Mouse (Mus musculus) intestine, embryonic 14.5 days (tissue): ENCODE measurements around the gene Hmg20b. TPM values are rescaled to one million over a fixed set of nuclear protein-coding genes. Genes with fewer than 3 reads are reported as not detected.

Experiments used
- ATAC-seq: fragments of 200-750 bp; cut with Nextera tagmentation; replicated peaks from 2 replicates; pipeline ENCODE4 v1.8.0; 2017; ENCODE audit warnings: low read depth, moderate number of reproducible peaks, moderate TSS enrichment, moderate library complexity; ENCODE audit not compliant: low FRiP score, low TSS enrichment
- DNase-seq: peaks from one replicate; pipeline ENCODE4 v3.0.0-alpha.2; 2018; ENCODE audit warnings: low spot score
- H3K27ac ChIP-seq: fragments of 300-500 bp; sonication (generic); 2 replicates; pipeline ENCODE4 v1.5.1; 2014; ENCODE audit warnings: low read depth, mild to moderate bottlenecking, control low read depth
- H3K27me3 ChIP-seq: fragments of 300-500 bp; sonication (generic); replicated peaks from 2 replicates; pipeline ENCODE4 v1.6.1; 2014; ENCODE audit warnings: low read length, control low read depth; ENCODE audit not compliant: control insufficient read depth, insufficient read depth
- H3K36me3 ChIP-seq: fragments of 300-500 bp; sonication (generic); 2 replicates; pipeline ENCODE4 v1.6.1; 2014; ENCODE audit warnings: low read length, control low read depth; ENCODE audit not compliant: control insufficient read depth, insufficient read depth
- H3K4me1 ChIP-seq: fragments of 300-500 bp; sonication (generic); replicated peaks from 2 replicates; pipeline ENCODE4 v1.6.1; 2014; ENCODE audit warnings: low read length, control low read depth, mixed read lengths; ENCODE audit not compliant: control insufficient read depth, insufficient read depth
- H3K4me2 ChIP-seq: fragments of 300-500 bp; sonication (generic); 2 replicates; pipeline ENCODE4 v1.6.1; 2014; ENCODE audit warnings: low read length
- H3K4me3 ChIP-seq: fragments of 300-500 bp; sonication (generic); 2 replicates; pipeline ENCODE4 v1.5.1; 2014; ENCODE audit warnings: low read depth, low read length, control low read depth, mixed read lengths
- H3K9ac ChIP-seq: fragments of 300-500 bp; sonication (generic); 2 replicates; pipeline ENCODE4 v1.6.1; 2014; ENCODE audit warnings: mild to moderate bottlenecking, low read length
- H3K9me3 ChIP-seq: fragments of 300-500 bp; sonication (generic); 2 replicates; pipeline ENCODE4 v1.6.1; 2016; ENCODE audit warnings: low read length, control low read depth; ENCODE audit not compliant: control insufficient read depth
- WGBS: fragments of 180-500 bp; shearing (Covaris S2); extraction: QIAGEN DNeasy Blood & Tissue Kit; methylation state at CpG from one replicate; pipeline ENCODE4 v1.1.7; 2014; 5-methylcytosine and 5-hydroxymethylcytosine counted together
- polyA plus RNA-seq: library from polyadenylated mRNA; unstranded; fragments of >200 nt; fragmentation: Nextera tagmentation; extraction: Ambion mirVana; gene quantifications from 2 replicates; pipeline ENCODE4 v1.2.1, GENCODE M21; 2014

The Hmg20b gene
- polyA plus RNA-seq, 1 experiment from 2014 or later: 86.8 TPM

DNA sequence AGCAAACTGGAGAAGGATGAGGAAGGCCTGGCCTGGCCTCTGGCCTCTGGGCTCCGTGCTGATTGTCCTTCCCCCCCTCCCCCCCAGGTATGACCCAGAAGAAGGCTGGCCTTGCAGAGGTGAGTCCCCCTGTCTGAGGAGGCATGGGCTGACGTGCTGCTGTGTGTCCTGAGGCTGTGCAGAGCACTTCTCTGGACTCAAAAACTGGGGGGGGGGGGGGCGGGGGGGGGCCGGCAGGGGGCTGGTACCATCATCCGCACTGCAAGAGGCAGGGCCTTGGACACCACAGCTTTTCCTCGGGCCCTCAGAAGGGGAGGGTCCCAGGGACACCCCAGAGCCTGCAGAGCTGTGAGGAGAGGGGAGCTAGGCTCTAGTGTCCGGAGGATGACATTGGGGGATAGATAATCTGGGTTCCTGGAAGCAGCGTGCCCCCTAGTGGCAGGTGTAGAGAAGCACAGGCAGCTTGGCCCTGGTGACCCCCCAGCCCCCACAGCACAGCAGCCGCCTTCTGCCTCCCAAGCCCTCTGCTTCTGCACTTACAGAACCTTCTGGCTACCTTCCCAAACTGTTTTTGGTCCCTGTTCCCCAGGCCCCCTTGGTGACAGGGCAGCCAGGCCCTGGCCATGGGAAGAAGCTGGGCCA, 45.6 kb downstream of the Hmg20b start:
- no peak for ATAC-seq
- H3K4me1 ChIP-seq: peaks cover 20% of the 10 kb centered on the region

GRCm38 (mm10) chr10:81303761-81304160, 46.5 kb downstream of the Hmg20b start:
- peaks cover 31% of the 10 kb centered on the region for H3K36me3 ChIP-seq
- no peak overlapping the region for H3K9ac ChIP-seq
- H3K9me3 ChIP-seq: no peaks in the 10 kb centered on the region
- WGBS: 70% methylated on average over 7 of the region's 7 CpGs
- ATAC-seq (no peak), DNase-seq (no peak)
- no peak overlapping the region for H3K4me2 ChIP-seq
- no peak overlapping the region for H3K4me3 ChIP-seq
- no peaks in the 10 kb centered on the region for H3K27me3 ChIP-seq
- H3K27ac ChIP-seq: no peak overlapping the region
- H3K4me1 ChIP-seq: peaks cover 28% of the 10 kb centered on the region

More for the DNA sequence above, 45.6 kb downstream of the Hmg20b start:
- H3K27me3 ChIP-seq: no peaks in the 10 kb centered on the region
- H3K9me3 ChIP-seq: no peaks in the 10 kb centered on the region
- no peak overlapping the region for H3K9ac ChIP-seq
- DNase-seq: no peak
- no peak overlapping the region for H3K4me2 ChIP-seq
- H3K4me3 ChIP-seq: no peak overlapping the region
- H3K36me3 ChIP-seq: peaks cover 41% of the 10 kb centered on the region
- H3K27ac ChIP-seq: no peak overlapping the region
- WGBS: 34% methylated on average over 8 of the region's 9 CpGs

DNA sequence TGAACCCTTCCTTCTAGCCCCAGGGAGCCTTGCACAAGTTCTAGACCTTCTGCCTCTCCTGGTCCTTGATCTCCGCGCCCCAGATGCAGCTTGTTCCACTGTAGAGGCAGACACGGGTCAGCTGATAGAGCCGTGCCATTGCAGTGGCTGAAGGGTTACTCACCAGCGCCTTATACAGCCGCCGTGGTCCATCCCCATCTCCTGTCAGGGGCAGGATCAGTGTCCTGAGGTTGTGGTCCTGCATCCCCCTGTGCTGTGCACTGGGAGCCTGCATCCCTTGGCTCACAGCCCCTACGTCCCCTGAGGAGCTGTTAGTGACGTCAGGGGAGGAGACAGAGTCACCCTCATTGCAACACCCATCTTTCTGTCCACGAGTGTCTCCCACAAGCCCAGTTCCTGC, 47.0 kb downstream of the Hmg20b start:
- H3K9ac ChIP-seq: no peak overlapping the region
- H3K36me3 ChIP-seq: peaks cover 27% of the 10 kb centered on the region
- no peak overlapping the region for H3K4me2 ChIP-seq
- ATAC-seq (no peak), DNase-seq (no peak)
- no peak overlapping the region for H3K4me3 ChIP-seq
- peak overlapping the region; percentile 24; the same call in 1 of the 2 replicates for H3K27ac ChIP-seq
- no peaks in the 10 kb centered on the region for H3K27me3 ChIP-seq
- peaks cover 28% of the 10 kb centered on the region for H3K4me1 ChIP-seq
- WGBS: 64% methylated on average over 10 of the region's 10 CpGs
- H3K9me3 ChIP-seq: no peaks in the 10 kb centered on the region

DNA sequence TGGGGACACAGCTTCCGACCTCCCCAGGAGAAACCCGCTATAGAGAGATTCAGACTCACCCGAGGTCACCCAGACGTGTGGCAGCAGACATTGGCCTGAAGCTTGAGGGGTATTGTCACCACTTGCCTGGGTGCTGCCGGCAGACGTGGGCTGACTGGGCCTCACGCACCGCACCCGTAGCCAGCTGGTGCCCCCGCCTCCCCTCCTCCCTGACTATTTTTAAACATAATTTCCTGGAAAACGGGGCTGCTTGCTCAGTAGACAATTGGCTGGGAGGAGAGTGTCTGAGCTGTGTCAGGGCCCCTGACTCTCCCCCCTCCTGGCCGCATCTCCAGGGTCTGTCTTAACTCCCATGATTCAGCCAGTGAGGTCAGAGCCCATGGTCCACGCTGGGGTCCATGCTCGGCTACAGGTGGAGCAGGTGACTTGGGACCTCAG, 47.5 kb downstream of the Hmg20b start:
- Histone ChIP-seq H3K36me3 (peaks cover 23% of the 10 kb centered on the region), H3K9ac (no peak overlapping the region), H3K27ac (peak overlapping the region; percentile 24; the same call in 1 of the 2 replicates), H3K9me3 (no peaks in the 10 kb centered on the region), H3K4me1 (peaks cover 31% of the 10 kb centered on the region), H3K27me3 (no peaks in the 10 kb centered on the region), H3K4me3 (no peak overlapping the region), H3K4me2 (no peak overlapping the region)
- WGBS: 39% methylated on average over 14 of the region's 14 CpGs
- DNase-seq (no peak), ATAC-seq (no peak; the same call in 1 of the 2 replicates)

GRCm38 (mm10) chr10:81302288-81302687, 48.0 kb downstream of the Hmg20b start:
- Histone ChIP-seq H3K36me3 (peaks cover 18% of the 10 kb centered on the region), H3K9ac (no peak overlapping the region), H3K4me1 (peaks cover 35% of the 10 kb centered on the region), H3K9me3 (no peaks in the 10 kb centered on the region), H3K27me3 (no peaks in the 10 kb centered on the region), H3K4me3 (no peak overlapping the region), H3K4me2 (no peak overlapping the region), H3K27ac (no peak overlapping the region)
- ATAC-seq (no peak), DNase-seq (no peak)
- WGBS: 64% methylated on average over 4 of the region's 4 CpGs

- Histone ChIP-seq H3K4me3 (no peak overlapping the region), H3K27me3 (no peaks in the 10 kb centered on the region), H3K4me2 (no peak overlapping the region), H3K9me3 (no peaks in the 10 kb centered on the region), H3K9ac (no peak overlapping the region), H3K27ac (no peak overlapping the region), H3K36me3 (peaks cover 8% of the 10 kb centered on the region), H3K4me1 (peaks cover 35% of the 10 kb centered on the region)
- DNase-seq (no peak), ATAC-seq (no peak)
- 74% methylated on average over 9 of the region's 9 CpGs for WGBS
These were observed 49.0 kb downstream of the Hmg20b start for GRCm38 (mm10) chr10:81301321-81301720.

- peaks cover 35% of the 10 kb centered on the region for H3K4me1 ChIP-seq
- ATAC-seq: no peak
These were observed 49.9 kb downstream of the Hmg20b start for GRCm38 (mm10) chr10:81300352-81300907.

GRCm38 (mm10) chr10:81299585-81300351, 50.5 kb downstream of the Hmg20b start:
- DNase-seq (no peak), ATAC-seq (no peak)
- no peak overlapping the region for H3K9ac ChIP-seq
- no peaks in the 10 kb centered on the region for H3K9me3 ChIP-seq
- 84% methylated on average over 14 of the region's 14 CpGs for WGBS
- H3K4me3 ChIP-seq: no peak overlapping the region
- H3K4me2 ChIP-seq: no peak overlapping the region
- no peak overlapping the region for H3K27ac ChIP-seq
- no peaks in the 10 kb centered on the region for H3K36me3 ChIP-seq
- H3K4me1 ChIP-seq: peaks cover 41% of the 10 kb centered on the region
- H3K27me3 ChIP-seq: no peaks in the 10 kb centered on the region

More at GRCm38 (mm10) chr10:81300352-81300907, 49.9 kb downstream of the Hmg20b start:
- WGBS: 74% methylated on average over 9 of the region's 9 CpGs
- Histone ChIP-seq H3K9ac (no peak overlapping the region), H3K4me2 (no peak overlapping the region), H3K27me3 (no peaks in the 10 kb centered on the region), H3K36me3 (no peaks in the 10 kb centered on the region), H3K4me3 (no peak overlapping the region), H3K27ac (0 out of 2 replicates have a peak overlapping the region, but pooled peaks have one; percentile 27), H3K9me3 (no peaks in the 10 kb centered on the region)
- no peak for DNase-seq
